Mouse (Mus musculus) thymus, adult 2 months (tissue): ENCODE measurements around the gene Cnot1.

Experiments
- CTCF ChIP-seq: fragments of 200-500 bp; IDR thresholded peaks from 2 replicates; pipeline ENCODE4 v1.5.1; 2012; ENCODE audit warnings: mild to moderate bottlenecking, control low read depth, low read length, moderate library complexity, borderline replicate concordance; ENCODE audit not compliant: control insufficient read depth, poor library complexity, insufficient read depth; ENCODE audit errors: extremely low read depth
- POLR2A ChIP-seq: fragments of 200-500 bp; IDR thresholded peaks from 2 replicates; pipeline ENCODE4 v1.6.1; 2012; ENCODE audit warnings: mild to moderate bottlenecking, low read length, control low read depth, moderate library complexity; ENCODE audit not compliant: control insufficient read depth, poor library complexity, insufficient read depth; ENCODE audit errors: extremely low read depth

DNA sequence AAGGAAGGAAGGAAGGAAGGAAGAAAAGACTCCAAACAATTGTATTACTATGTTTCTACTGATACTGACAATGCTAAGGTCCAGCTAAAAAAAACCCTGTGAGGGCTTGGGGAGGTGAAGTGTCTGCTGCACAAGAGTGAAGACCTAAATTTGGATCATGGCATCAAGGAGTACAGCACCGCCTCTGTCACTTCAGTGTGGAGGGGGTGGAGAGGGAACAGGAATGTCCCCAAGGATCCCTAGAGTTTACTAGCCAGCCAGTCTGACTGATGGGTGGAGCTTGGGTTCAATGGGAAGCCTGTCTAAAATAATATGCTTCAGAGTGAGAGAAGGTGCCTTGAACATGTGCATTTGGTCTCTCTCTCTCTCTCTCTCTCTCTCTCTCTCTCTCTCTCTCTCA, 10.9 kb upstream of the Cnot1 start:
- TF ChIP-seq CTCF (no peak), POLR2A (no peak)
